ENCODE assay signal across 28 mouse cellular contexts in the genomic region with DNA sequence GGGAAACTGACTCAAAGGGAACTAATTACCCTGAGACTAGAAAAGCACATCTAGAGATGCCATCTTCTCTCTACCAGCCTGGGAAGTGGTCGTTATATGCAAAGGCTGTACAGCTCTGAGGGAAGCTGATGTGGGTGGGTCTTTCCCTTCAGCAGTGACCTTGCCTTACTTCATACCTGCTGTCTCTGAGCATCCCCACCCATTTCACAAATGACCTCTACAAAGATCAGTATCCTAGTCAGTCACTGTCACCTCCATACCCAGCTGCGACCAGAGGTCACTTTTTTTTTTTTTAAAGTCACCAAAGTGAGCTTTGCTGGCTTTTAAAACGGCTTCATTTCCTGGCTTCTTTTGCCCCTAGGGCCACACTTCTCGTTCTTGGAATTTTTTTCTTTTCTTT.
DNase-seq lines count a peak whose midpoint lies in the region; ATAC-seq and TF ChIP-seq lines count a peak whose summit lies in the region.
"Had no signal": no experiment of that assay in that cellular context is flagged by ENCODE, and none has a peak within 500 bp of the region (broad histone marks: within the 10 kb centered on the region; RNA-seq: fewer than 3 reads in every experiment).

No protein-coding gene starts in this region.

- DNase-seq in limb, embryonic 10.5 days (ENCODE audit: low spot score), result no peak
- DNase-seq in ES-CJ7 (ENCODE audit: low read depth, low spot score) (peak; percentile 63), ZHBTc4 (ENCODE audit: low read depth, low spot score) (peak; percentile 54)
- DNase-seq in stomach, postnatal 0 days (ENCODE audit: low spot score), result no peak
- no peak for DNase-seq in retina, postnatal 1 day
- DNase-seq in right cerebral cortex, postnatal 25 days, result no peak
- no peak for DNase-seq in lung, postnatal 36 days
- DNase-seq: adrenal gland, adult 2 months; adrenal gland, postnatal 14 days; cerebellum, adult 11 months; cerebellum, adult 2 months; cerebellum, adult 9-11 months; cerebellum, postnatal 25 days; gastrocnemius, postnatal 10 days; gastrocnemius, postnatal 36 days; heart, adult 2 months; heart, postnatal 14 days; heart, postnatal 4 days had no signal

- no peak overlapping the region for H3K4me3 ChIP-seq in limb, embryonic 13.5 days
- no peak overlapping the region for H3K4me3 ChIP-seq in limb, embryonic 10.5 days
- H3K4me3 ChIP-seq in stomach, postnatal 0 days (ENCODE audit: low read depth, low read length), result no peak overlapping the region
- H3K4me3 ChIP-seq: embryonic facial prominence, embryonic 13.5 days; forebrain, embryonic 10.5 days; forebrain, embryonic 13.5 days; heart, adult 2 months; heart, embryonic 10.5 days; heart, embryonic 13.5 days had no signal

- TF ChIP-seq EP300 in stomach, postnatal 0 days (optimal IDR thresholded peaks at IDR 0.05), result no peak

- H3K9ac ChIP-seq in limb, embryonic 13.5 days, result no peak overlapping the region
- H3K9ac ChIP-seq in stomach, postnatal 0 days (ENCODE audit: low read length), result no peak overlapping the region
- H3K9ac ChIP-seq: embryonic facial prominence, embryonic 13.5 days; forebrain, embryonic 13.5 days; heart, embryonic 13.5 days; hindbrain, embryonic 14.5 days had no signal

- peak overlapping the region; percentile 28; the same call in 1 of the 2 replicates for H3K4me2 ChIP-seq in limb, embryonic 13.5 days (replicated peaks)
- H3K4me2 ChIP-seq in stomach, postnatal 0 days (replicated peaks; ENCODE audit: low read depth), result no peak overlapping the region
- H3K4me2 ChIP-seq: embryonic facial prominence, embryonic 13.5 days; forebrain, embryonic 13.5 days; heart, embryonic 13.5 days; hindbrain, embryonic 14.5 days had no signal

- H3K27ac ChIP-seq in limb, embryonic 13.5 days, result no peak overlapping the region
- no peak overlapping the region for H3K27ac ChIP-seq in limb, embryonic 10.5 days
- 0 out of 2 replicates have a peak overlapping the region, but pooled peaks have one; percentile 8 for H3K27ac ChIP-seq in stomach, postnatal 0 days (replicated peaks)
- H3K27ac ChIP-seq: embryonic facial prominence, embryonic 13.5 days; forebrain, embryonic 13.5 days; heart, adult 2 months; heart, embryonic 10.5 days; heart, embryonic 13.5 days; hindbrain, embryonic 14.5 days; hindbrain, postnatal 0 days had no signal

- WGBS in limb, embryonic 13.5 days, result 34% methylated on average over 4 of the region's 4 CpGs
- 39% methylated on average over 4 of the region's 4 CpGs for WGBS in limb, embryonic 10.5 days
- 45% methylated on average over 4 of the region's 4 CpGs for WGBS in stomach, postnatal 0 days

- peaks cover 98% of the 10 kb centered on the region for H3K4me1 ChIP-seq in limb, embryonic 13.5 days
- peaks cover 78% of the 10 kb centered on the region for H3K4me1 ChIP-seq in limb, embryonic 10.5 days
- H3K4me1 ChIP-seq in stomach, postnatal 0 days (replicated peaks; ENCODE audit: control insufficient read depth, insufficient read depth), result peaks cover 14% of the 10 kb centered on the region

- no peak for ATAC-seq in limb, embryonic 13.5 days (ENCODE audit: low FRiP score, low read depth)
- no peak for ATAC-seq in stomach, postnatal 0 days (ENCODE audit: low FRiP score, low TSS enrichment)
- ATAC-seq: CD4-positive, CD25-positive, alpha-beta regulatory T cell, adult 4 months; forebrain, embryonic 13.5 days; forebrain, embryonic 16.5 days; hindbrain, postnatal 0 days had no signal

- H3K36me3 ChIP-seq in limb, embryonic 13.5 days, result peaks cover 29% of the 10 kb centered on the region
- peaks cover 12% of the 10 kb centered on the region for H3K36me3 ChIP-seq in limb, embryonic 10.5 days
- no peaks in the 10 kb centered on the region for H3K36me3 ChIP-seq in stomach, postnatal 0 days (ENCODE audit: control insufficient read depth, insufficient read depth, low read length)

- no peak for TF ChIP-seq CTCF in stomach, postnatal 0 days (IDR thresholded peaks at IDR 0.05; ENCODE audit: low read depth)

- no peaks in the 10 kb centered on the region for H3K27me3 ChIP-seq in limb, embryonic 13.5 days
- H3K27me3 ChIP-seq in limb, embryonic 10.5 days (ENCODE audit: low read depth, poor library complexity, severe bottlenecking), result no peaks in the 10 kb centered on the region
- H3K27me3 ChIP-seq in stomach, postnatal 0 days (ENCODE audit: control insufficient read depth, insufficient read depth, low read length), result no peaks in the 10 kb centered on the region
- H3K27me3 ChIP-seq: embryonic facial prominence, embryonic 13.5 days; heart, embryonic 13.5 days had no signal

- no peaks in the 10 kb centered on the region for H3K9me3 ChIP-seq in limb, embryonic 13.5 days
- no peaks in the 10 kb centered on the region for H3K9me3 ChIP-seq in limb, embryonic 10.5 days (replicated peaks)
- no peaks in the 10 kb centered on the region for H3K9me3 ChIP-seq in stomach, postnatal 0 days (ENCODE audit: control insufficient read depth, low read length)
- H3K9me3 ChIP-seq: embryonic facial prominence, embryonic 13.5 days; forebrain, embryonic 10.5 days; forebrain, embryonic 13.5 days; heart, embryonic 10.5 days; heart, embryonic 13.5 days had no signal

Comparison
In these comparisons a context has a peak if more than half of its experiments do, and no peak if none do; other contexts are left out.
1. DNase-seq: peak in ES-CJ7 (single experiment) and ZHBTc4 (single experiment); none in limb, embryonic 10.5 days (single experiment), stomach, postnatal 0 days (single experiment), retina, postnatal 1 day (single experiment), right cerebral cortex, postnatal 25 days (single experiment) and lung, postnatal 36 days (single experiment).